Mouse (Mus musculus) small intestine, adult 2 months (tissue): ENCODE data around the gene Tmem50a. TPM values are rescaled to one million over a fixed set of nuclear protein-coding genes. Genes with fewer than 3 reads are reported as not detected.

ENCODE experiments used
- H3K27ac ChIP-seq: fragments of 200-500 bp; 2 replicates; pipeline ENCODE4 v1.5.1; 2012; ENCODE audit warnings: low read depth, low read length, control low read depth, inconsistent platforms; ENCODE audit not compliant: insufficient read depth
- H3K27me3 ChIP-seq: fragments of 200-500 bp; 2 replicates; pipeline ENCODE4 v1.6.1; 2012; ENCODE audit warnings: mild to moderate bottlenecking, moderate library complexity, low read length, inconsistent platforms; ENCODE audit not compliant: control insufficient read depth, insufficient read depth
- H3K36me3 ChIP-seq: fragments of 200-500 bp; 2 replicates; pipeline ENCODE4 v1.6.1; 2012; ENCODE audit warnings: mild to moderate bottlenecking, low read length, control low read depth, inconsistent platforms; ENCODE audit not compliant: control insufficient read depth, insufficient read depth
- H3K4me1 ChIP-seq: fragments of 200-500 bp; 2 replicates; pipeline ENCODE4 v1.6.1; 2012; ENCODE audit warnings: low read length, inconsistent platforms, mixed read lengths; ENCODE audit not compliant: control insufficient read depth, insufficient read depth, insufficient read length
- H3K4me3 ChIP-seq: fragments of 200-500 bp; 2 replicates; pipeline ENCODE4 v1.5.1; 2012; ENCODE audit warnings: low read depth, mild to moderate bottlenecking, control low read depth, inconsistent platforms, low read length, moderate library complexity
- CTCF ChIP-seq: fragments of 200-500 bp; IDR thresholded peaks from 2 replicates; pipeline ENCODE4 v1.5.1; 2012; ENCODE audit warnings: low read depth, mild to moderate bottlenecking, control low read depth, inconsistent platforms, low read length, moderate library complexity, mixed read lengths; ENCODE audit not compliant: insufficient replicate concordance, insufficient read length; ENCODE audit errors: extremely low read depth
- POLR2A ChIP-seq: fragments of 200-500 bp; IDR thresholded peaks from 2 replicates; pipeline ENCODE4 v1.6.1; 2012; ENCODE audit warnings: low read depth, mild to moderate bottlenecking, control low read depth, inconsistent platforms, low read length, moderate library complexity
- WGBS: fragments of 180-500 bp; shearing (Covaris S2); methylation state at CpG from one replicate; pipeline ENCODE4 v1.1.7; 2018; 5-methylcytosine and 5-hydroxymethylcytosine counted together
- polyA plus RNA-seq: library from polyadenylated mRNA; depleted of rRNA; stranded (reverse); fragments of >200 nt; gene quantifications from 2 replicates; pipeline ENCODE4 v1.2.3, GENCODE M21; 2012; rRNA removed

Gene Tmem50a
- 29.8 and 54.4 TPM in 2 replicates for polyA plus RNA-seq

GRCm38 (mm10) chr4:134914864-134915209 lies at the start of gene Tmem50a:
Gene Tmem50a (minus strand): TSS chr4:134915024.
- WGBS, result under 1% methylated on average over 25 of the region's 25 CpGs
- H3K4me3 ChIP-seq, result peak within 1 kb of the TSS; percentile 72
- H3K27ac ChIP-seq, result peak within 1 kb of the TSS; percentile 85
- peaks cover 9% of the 10 kb centered on the region; the same call in 1 of the 2 replicates for H3K4me1 ChIP-seq
- no peaks in the 10 kb centered on the region for H3K27me3 ChIP-seq
- H3K36me3 ChIP-seq, result peaks cover 6% of the 10 kb centered on the region; the same call in 1 of the 2 replicates
- peak; percentile 73 for TF ChIP-seq POLR2A
- TF ChIP-seq CTCF, result no peak

DNA sequence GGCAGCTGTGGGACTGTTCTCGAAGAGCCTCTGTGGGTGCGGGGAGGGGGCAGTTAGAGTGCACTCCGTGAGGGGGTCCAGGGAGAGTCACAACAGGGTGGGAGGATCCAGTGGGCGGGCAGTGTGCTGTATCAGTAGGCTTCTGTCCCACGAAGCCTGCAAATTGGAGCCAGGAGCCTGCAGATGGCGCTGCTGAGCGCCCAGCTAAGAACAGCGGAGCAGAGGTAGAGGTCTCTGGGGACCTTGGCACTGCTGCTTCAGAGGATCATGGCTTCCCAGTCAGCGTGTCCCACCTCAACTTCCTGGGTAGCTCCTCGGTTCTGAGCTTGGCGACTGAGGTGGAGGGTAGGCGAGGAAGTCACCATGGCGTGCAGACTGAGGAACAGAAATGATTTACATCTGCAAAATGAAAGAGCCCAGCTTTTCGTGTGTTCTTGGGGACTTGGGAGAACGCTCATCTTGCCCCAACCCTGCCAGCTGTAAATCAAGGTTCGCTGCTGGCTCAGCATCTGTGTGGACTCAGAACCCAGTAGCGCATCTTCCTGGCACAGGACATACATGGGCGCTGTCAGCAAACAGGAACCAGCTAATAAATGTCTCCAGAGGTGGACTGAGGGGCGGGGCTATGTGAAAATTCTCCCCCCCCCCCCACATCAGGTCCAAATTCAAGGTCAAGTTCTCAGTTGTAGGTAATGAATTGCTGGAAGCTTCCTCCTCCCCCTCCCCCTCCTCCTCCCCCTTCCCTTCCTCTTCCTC lies 48.4 kb upstream of the Tmem50a start:
- H3K27me3 ChIP-seq, result no peaks in the 10 kb centered on the region
- 15% methylated on average over 19 of the region's 19 CpGs for WGBS
- peaks cover 1% of the 10 kb centered on the region for H3K4me1 ChIP-seq
- peak overlapping the region; percentile 50 for H3K4me3 ChIP-seq
- TF ChIP-seq CTCF (peak; percentile 51; the same call in 1 of the 2 replicates), POLR2A (no peak)
- no peaks in the 10 kb centered on the region for H3K36me3 ChIP-seq
- H3K27ac ChIP-seq, result no peak overlapping the region

GRCm38 (mm10) chr4:134956328-134956727 lies 41.5 kb upstream of the Tmem50a start:
- Histone ChIP-seq H3K4me3 (no peak overlapping the region), H3K4me1 (no peaks in the 10 kb centered on the region; the same call in 1 of the 2 replicates), H3K36me3 (no peaks in the 10 kb centered on the region), H3K27me3 (no peaks in the 10 kb centered on the region; the same call in 1 of the 2 replicates), H3K27ac (no peak overlapping the region)
- WGBS, result 8% methylated on average over 3 of the region's 3 CpGs
- TF ChIP-seq CTCF (peak; percentile 67; the same call in 1 of the 2 replicates), POLR2A (no peak)

DNA sequence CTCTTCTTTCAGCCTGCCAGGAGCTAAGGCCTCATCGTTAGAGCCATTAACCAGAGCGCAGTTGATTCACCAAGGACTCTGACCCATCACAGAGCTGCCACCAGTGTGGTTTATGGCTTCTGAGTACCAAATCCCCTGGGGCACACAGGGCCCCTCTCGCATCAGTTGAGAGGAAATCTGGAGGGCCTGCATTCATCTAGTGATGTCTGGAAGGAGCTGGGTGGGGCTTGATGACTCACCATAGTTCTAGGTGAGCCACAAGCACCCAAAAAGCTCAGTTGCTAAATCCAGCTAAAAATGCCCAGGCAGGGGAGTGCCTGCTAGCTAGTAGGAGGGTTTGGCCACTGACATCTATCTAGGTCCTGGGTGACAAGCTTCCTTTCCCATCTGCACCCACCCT lies 41.0 kb upstream of the Tmem50a start:
- Histone ChIP-seq H3K36me3 (no peaks in the 10 kb centered on the region), H3K4me1 (no peaks in the 10 kb centered on the region; the same call in 1 of the 2 replicates), H3K27me3 (no peaks in the 10 kb centered on the region; the same call in 1 of the 2 replicates), H3K4me3 (no peak overlapping the region), H3K27ac (no peak overlapping the region)
- TF ChIP-seq CTCF, result no peak
- no peak for TF ChIP-seq POLR2A
- 27% methylated on average over 3 of the region's 3 CpGs for WGBS

DNA sequence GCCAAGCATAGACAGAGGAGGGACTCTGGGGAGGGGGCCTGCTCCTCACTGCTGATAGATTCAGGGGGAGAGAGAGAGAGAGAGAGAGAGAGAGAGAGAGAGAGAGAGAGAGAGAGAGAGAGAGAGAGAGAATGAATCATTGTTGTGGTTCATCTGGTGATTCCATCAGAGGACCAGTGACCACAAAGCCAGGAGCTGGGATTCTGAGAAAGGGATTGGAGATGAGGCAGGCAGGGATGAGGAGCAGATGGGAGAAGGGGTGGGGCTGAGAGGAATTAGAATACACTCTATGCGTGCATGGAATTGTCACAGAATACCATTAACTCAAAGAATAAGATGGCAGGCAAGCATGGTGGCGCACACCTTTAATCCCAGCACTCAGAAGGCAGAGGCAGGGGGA lies 40.4 kb upstream of the Tmem50a start:
- no peak overlapping the region for H3K4me3 ChIP-seq
- H3K36me3 ChIP-seq, result no peaks in the 10 kb centered on the region
- 88% methylated on average over 2 of the region's 2 CpGs for WGBS
- H3K27me3 ChIP-seq, result no peaks in the 10 kb centered on the region; the same call in 1 of the 2 replicates
- H3K4me1 ChIP-seq, result peaks cover 4% of the 10 kb centered on the region
- H3K27ac ChIP-seq, result no peak overlapping the region
- TF ChIP-seq POLR2A, result no peak
- no peak for TF ChIP-seq CTCF

DNA sequence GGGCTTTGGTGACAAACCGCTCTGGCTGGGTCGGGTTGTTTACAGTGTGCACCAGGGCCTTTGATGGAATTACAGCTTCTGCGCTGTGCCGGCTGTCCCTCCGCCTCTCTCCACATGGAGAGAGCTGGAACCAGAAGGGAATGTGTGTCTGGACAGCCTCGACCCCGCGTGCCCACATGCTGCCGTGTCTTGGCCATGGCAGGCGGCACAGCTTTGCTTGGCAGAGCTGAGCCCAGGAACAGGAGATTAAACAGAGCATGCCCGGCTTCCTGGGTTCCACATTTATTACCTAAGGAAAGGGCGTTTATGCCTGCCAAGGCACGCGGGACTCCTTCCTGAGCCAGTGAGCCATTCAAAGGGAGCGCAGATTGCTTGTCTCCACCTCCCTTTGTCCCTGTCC lies 39.6 kb upstream of the Tmem50a start:
- H3K36me3 ChIP-seq, result no peaks in the 10 kb centered on the region
- TF ChIP-seq CTCF (no peak), POLR2A (no peak)
- H3K4me3 ChIP-seq, result no peak overlapping the region
- WGBS, result 18% methylated on average over 15 of the region's 15 CpGs
- H3K27me3 ChIP-seq, result no peaks in the 10 kb centered on the region; the same call in 1 of the 2 replicates
- H3K4me1 ChIP-seq, result peaks cover 4% of the 10 kb centered on the region
- H3K27ac ChIP-seq, result no peak overlapping the region

GRCm38 (mm10) chr4:134950518-134951091 lies 35.8 kb upstream of the Tmem50a start:
- Histone ChIP-seq H3K36me3 (no peaks in the 10 kb centered on the region), H3K4me3 (no peak overlapping the region), H3K4me1 (peaks cover 4% of the 10 kb centered on the region; the same call in 1 of the 2 replicates), H3K27me3 (no peaks in the 10 kb centered on the region; the same call in 1 of the 2 replicates), H3K27ac (no peak overlapping the region)
- 12% methylated on average over 11 of the region's 11 CpGs for WGBS
- TF ChIP-seq CTCF (no peak), POLR2A (no peak)
